Mouse (Mus musculus) bone marrow macrophage, adult 2 months (primary cell): ENCODE results near the gene Slc22a12. TPM values are rescaled to one million over a fixed set of nuclear protein-coding genes. Genes with fewer than 3 reads are reported as not detected.
A peak's percentile ranks its signal among the peaks of the same experiment; 100 is the strongest.

ENCODE experiments used
- H3K27ac ChIP-seq: 2 replicates; pipeline ENCODE4 v1.5.1; 2012; ENCODE audit warnings: low read depth, low read length; ENCODE audit not compliant: insufficient read depth
- H3K4me1 ChIP-seq: 2 replicates; pipeline ENCODE4 v1.6.1; 2012; ENCODE audit warnings: low read length; ENCODE audit not compliant: control insufficient read depth, insufficient read depth
- H3K4me3 ChIP-seq: 2 replicates; pipeline ENCODE4 v1.5.1; 2012; ENCODE audit warnings: mild to moderate bottlenecking, low read length, moderate library complexity; ENCODE audit not compliant: insufficient read depth
- CTCF ChIP-seq: IDR thresholded peaks from 2 replicates; pipeline ENCODE4 v1.5.1; 2012; ENCODE audit warnings: low read depth, mild to moderate bottlenecking, low read length, moderate library complexity
- POLR2A ChIP-seq: IDR thresholded peaks from 2 replicates; pipeline ENCODE4 v1.6.1; 2012; ENCODE audit warnings: mild to moderate bottlenecking, low read depth, low read length, borderline replicate concordance
- polyA plus RNA-seq: library from polyadenylated mRNA; stranded (reverse); fragments of >200 nt; gene quantifications from 2 replicates; pipeline ENCODE4 v1.2.4, GENCODE M21; 2012; ENCODE audit not compliant: missing spikeins, insufficient read depth, insufficient read length

Gene Slc22a12
- polyA plus RNA-seq, 1 experiment = not detected

DNA sequence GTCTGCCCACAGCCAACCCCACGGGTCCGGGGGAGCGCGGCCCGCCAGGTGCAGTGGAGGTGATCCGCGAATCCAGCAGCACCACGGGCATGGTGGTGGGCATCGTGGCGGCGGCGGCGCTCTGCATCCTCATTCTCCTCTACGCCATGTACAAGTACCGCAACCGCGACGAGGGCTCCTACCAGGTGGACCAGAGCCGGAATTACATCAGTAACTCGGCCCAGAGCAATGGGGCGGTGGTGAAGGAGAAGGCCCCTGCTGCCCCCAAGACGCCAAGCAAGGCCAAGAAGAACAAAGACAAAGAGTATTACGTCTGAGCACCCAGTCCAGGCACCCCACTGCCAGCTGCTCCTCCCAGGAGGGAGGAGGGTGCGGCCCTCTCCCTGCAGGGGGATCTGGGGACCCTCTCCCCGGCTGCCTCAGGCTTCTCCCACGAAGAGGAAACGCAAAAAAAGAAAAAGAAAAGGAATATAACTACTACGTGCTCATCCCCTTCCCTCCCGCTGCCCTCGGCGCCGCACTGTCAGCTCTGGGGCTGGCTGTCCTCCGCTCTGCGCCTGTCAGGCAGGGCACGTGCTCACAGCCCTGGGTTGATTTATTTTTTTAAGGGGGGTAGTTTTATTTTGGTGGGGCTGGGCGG, 10.9 kb downstream of the Slc22a12 start:
- Histone ChIP-seq H3K27ac (no peak overlapping the region), H3K4me3 (peak overlapping the region; percentile 1; the same call in 1 of the 2 replicates), H3K4me1 (no peaks in the 10 kb centered on the region)
- TF ChIP-seq POLR2A (no peak), CTCF (no peak)

DNA sequence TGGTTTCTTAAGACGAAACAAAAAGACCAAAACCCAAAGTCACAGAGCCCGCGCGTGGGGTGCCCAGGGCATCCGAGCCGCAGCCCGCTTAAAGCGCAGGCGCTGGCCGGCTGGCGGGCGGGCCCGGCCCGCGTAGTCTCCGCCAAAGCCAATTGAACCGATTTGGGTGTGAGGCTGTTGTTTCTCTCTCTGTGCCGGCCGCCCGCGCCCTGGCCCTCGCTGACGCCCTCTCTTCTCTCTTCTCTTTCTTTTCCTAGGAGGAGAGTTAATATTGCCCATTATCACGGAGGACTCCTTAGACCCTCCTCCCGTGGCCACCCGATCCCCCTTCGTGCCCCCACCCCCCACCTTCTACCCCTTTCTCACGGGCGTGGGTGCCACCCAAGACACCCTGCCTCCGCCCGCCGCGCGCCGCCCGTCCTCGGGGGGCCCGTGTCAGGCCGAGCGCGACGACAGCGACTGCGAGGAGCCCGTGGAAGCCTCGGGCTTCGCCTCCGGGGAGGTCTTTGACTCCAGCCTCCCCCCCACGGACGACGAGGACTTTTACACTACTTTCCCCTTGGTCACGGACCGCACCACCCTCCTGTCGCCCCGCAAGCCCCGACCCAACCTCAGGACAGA, 11.7 kb downstream of the Slc22a12 start:
- H3K27ac ChIP-seq = no peak overlapping the region

GRCm38 (mm10) chr19:6530359-6530758, 12.5 kb downstream of the Slc22a12 start:
- Histone ChIP-seq H3K4me3 (no peak overlapping the region), H3K27ac (no peak overlapping the region), H3K4me1 (no peaks in the 10 kb centered on the region)
- TF ChIP-seq CTCF = no peak
- no peak for TF ChIP-seq POLR2A

More for the DNA sequence above, 11.7 kb downstream of the Slc22a12 start:
- peak overlapping the region; percentile 23 for H3K4me3 ChIP-seq
- H3K4me1 ChIP-seq = no peaks in the 10 kb centered on the region
- TF ChIP-seq POLR2A = no peak
- TF ChIP-seq CTCF = no peak

GRCm38 (mm10) chr19:6529265-6529985, 13.4 kb downstream of the Slc22a12 start:
- Histone ChIP-seq H3K27ac (no peak overlapping the region), H3K4me1 (no peaks in the 10 kb centered on the region), H3K4me3 (no peak overlapping the region)
- no peak for TF ChIP-seq CTCF
- TF ChIP-seq POLR2A = no peak

- no peak overlapping the region for H3K4me3 ChIP-seq
These were observed 14.8 kb downstream of the Slc22a12 start for GRCm38 (mm10) chr19:6527839-6528531.

DNA sequence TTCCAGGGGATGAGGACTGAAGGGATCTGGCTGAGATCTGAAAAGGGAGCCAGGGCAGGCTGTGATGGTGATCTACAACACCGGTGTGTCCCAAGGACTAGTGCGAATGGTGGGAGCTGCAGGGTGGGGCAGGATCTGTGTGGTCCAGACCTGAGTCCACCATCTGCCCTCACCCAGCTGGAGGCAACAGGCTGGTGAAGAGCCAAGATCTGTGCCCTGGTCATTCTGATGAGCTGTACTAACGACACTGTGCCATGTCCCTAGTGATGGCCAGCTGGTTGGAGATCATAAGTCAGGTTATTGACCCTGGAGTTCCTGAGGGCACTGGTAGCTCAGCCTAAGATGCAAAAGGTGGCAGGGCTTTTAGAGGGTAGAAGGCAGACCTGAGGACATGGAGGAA, 15.4 kb downstream of the Slc22a12 start:
- H3K4me1 ChIP-seq = no peaks in the 10 kb centered on the region
- H3K4me3 ChIP-seq = no peak overlapping the region
- no peak for TF ChIP-seq CTCF
- TF ChIP-seq POLR2A = no peak
- no peak overlapping the region for H3K27ac ChIP-seq

More at GRCm38 (mm10) chr19:6527839-6528531, 14.8 kb downstream of the Slc22a12 start:
- Histone ChIP-seq H3K4me1 (no peaks in the 10 kb centered on the region), H3K27ac (no peak overlapping the region)
- TF ChIP-seq POLR2A = no peak

DNA sequence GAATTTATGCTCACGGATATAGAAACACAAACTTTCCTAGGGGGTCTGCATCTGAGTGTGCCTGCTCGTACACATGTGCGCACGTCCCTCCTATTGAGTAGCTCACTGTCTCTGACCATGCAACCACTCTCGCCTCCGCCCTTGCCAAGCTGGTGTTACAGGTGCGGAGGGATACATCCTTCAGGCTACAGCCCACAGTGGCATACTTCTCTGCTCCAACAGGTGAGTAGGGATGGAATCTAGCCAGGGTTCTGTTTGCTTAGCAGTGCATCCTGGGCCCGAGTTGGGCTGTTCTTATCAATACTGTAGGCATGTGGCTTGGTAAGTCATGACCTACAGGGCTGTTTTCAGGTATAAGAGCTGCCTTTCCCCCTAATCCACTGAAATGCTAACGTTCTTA, 16.8 kb downstream of the Slc22a12 start:
- TF ChIP-seq POLR2A (no peak), CTCF (no peak)
- H3K4me1 ChIP-seq = no peaks in the 10 kb centered on the region

DNA sequence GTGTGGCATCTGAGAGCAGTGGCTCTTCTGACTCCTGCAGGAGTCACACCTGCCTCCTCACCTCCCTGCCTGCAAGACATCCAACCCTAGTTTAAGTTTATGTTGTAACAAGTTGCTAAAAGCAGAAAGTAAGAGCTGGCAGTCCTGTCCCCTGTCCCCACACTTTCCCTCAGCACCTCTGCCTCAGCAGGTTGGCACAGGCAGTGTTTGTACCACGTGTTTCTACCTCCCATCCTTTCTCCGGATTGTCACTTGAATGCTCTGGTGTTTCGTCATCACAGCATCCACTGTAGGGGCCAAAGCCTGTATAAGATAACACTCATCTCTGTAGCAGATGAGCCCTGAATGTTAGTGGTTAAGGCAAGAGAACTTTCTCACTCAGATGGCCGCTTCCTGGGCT, 17.8 kb downstream of the Slc22a12 start:
- TF ChIP-seq POLR2A (no peak), CTCF (no peak)
- Histone ChIP-seq H3K27ac (no peak overlapping the region), H3K4me1 (no peaks in the 10 kb centered on the region), H3K4me3 (no peak overlapping the region)

More for the DNA sequence above, 16.8 kb downstream of the Slc22a12 start:
- Histone ChIP-seq H3K27ac (no peak overlapping the region), H3K4me3 (no peak overlapping the region)

GRCm38 (mm10) chr19:6522289-6522688, 20.5 kb downstream of the Slc22a12 start:
- TF ChIP-seq CTCF (no peak), POLR2A (no peak)
- no peak overlapping the region for H3K27ac ChIP-seq

More at GRCm38 (mm10) chr19:6522289-6522688, 20.5 kb downstream of the Slc22a12 start:
- Histone ChIP-seq H3K4me1 (peaks cover 8% of the 10 kb centered on the region), H3K4me3 (no peak overlapping the region)
